Mouse (Mus musculus): ENCODE results near the gene Syt9. TPM values are rescaled to one million over a fixed set of nuclear protein-coding genes. Genes with fewer than 3 reads are reported as not detected.

The Syt9 gene
- polyA plus RNA-seq, 1 experiment = 12.3 TPM

DNA sequence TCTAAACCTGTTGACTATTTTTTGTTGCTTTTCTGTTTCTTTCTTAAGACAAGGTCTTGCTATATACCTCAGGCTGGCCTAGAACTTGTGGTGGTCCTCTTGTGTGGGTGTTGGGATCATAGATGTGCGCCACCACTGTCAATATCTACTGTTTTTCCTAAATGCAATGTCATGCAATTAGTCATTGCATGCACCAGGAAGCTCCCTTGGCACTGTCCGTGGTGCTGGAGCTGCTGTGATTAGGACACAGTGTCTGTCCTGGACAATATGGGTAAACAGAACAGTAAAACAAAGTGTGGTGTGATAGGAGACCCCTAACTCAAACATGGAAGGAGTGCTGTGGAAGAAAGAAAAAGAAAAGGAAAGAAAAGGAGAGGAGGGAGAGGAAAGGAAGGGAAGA lies 22.2 kb downstream of the Syt9 start:
- no peak for DNase-seq (ENCODE audit: low read depth)
- no peak for TF ChIP-seq POLR2A (IDR thresholded peaks at IDR 0.05; ENCODE audit: borderline replicate concordance, extremely low read depth, insufficient read depth, insufficient read length, poor library complexity, severe bottlenecking)
- no peak for TF ChIP-seq CTCF (IDR thresholded peaks at IDR 0.05; ENCODE audit: borderline replicate concordance, extremely low read depth, insufficient read depth, insufficient read length)

DNA sequence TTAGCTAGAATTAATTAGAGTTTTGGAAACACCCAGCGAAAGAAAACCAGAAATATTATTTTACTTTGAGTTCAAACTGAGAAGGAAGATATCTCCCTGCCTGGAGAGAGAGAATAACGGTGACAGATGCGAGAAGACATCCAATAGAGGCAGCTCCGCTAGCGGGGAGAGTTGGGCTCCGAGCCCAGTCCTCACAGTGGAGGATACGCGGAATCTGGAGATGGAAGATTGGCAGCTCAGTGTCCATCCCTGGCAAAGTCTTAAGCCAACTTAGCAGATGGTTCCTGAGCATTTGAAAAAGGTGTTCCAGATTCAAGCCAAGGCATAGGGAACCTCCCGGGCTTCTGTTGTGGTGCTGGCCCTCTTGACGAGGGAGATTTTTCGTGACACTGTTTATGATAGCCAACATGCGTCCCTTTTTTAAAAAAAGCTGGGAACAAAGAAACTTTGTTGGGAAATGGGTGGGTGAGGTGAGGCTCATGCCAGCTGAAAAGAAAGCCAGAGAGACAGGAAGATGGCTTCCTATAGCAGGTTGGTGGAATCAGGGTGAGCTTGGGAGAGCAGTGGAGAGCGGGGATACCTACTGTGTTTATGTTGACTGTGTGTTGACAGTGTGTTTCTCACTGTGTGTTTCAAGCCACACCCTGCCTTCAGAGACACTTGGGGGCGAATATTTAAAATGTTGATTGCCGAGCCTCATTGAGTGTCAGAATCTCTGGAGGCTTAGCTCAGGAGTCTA lies 29.7 kb downstream of the Syt9 start:
- TF ChIP-seq POLR2A (IDR thresholded peaks at IDR 0.05; ENCODE audit: borderline replicate concordance, extremely low read depth, insufficient read depth, insufficient read length, poor library complexity, severe bottlenecking) (no peak), CTCF (IDR thresholded peaks at IDR 0.05; ENCODE audit: borderline replicate concordance, extremely low read depth, insufficient read depth, insufficient read length) (no peak)
- peak; percentile 72 for DNase-seq (ENCODE audit: low read depth)

DNA sequence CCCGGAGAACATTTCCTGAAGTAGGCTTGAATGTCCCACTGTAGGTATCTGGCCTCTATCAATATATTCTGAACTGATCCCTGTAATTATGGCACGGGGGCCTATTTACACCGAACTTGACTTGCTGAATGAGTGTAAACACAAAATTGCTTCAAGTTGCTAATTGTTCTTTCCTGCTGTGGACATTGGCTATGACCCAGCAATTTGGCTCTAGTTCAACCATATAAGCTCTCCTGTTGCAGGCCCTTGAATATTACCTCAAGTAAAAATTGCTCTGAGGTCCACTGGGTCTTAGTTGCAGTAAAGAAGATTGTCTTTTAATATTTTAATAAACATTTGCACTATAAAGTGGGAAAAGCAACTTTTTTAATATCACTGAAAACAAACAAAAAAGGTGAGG lies 32.7 kb downstream of the Syt9 start:
- TF ChIP-seq POLR2A (IDR thresholded peaks at IDR 0.05; ENCODE audit: borderline replicate concordance, extremely low read depth, insufficient read depth, insufficient read length, poor library complexity, severe bottlenecking) (no peak), CTCF (IDR thresholded peaks at IDR 0.05; ENCODE audit: borderline replicate concordance, extremely low read depth, insufficient read depth, insufficient read length) (no peak)
- DNase-seq (ENCODE audit: low read depth) = peak; percentile 36

- DNase-seq (ENCODE audit: low read depth) = no peak
- TF ChIP-seq CTCF (IDR thresholded peaks at IDR 0.05; ENCODE audit: borderline replicate concordance, extremely low read depth, insufficient read depth, insufficient read length) = no peak
- no peak for TF ChIP-seq POLR2A (IDR thresholded peaks at IDR 0.05; ENCODE audit: borderline replicate concordance, extremely low read depth, insufficient read depth, insufficient read length, poor library complexity, severe bottlenecking)
These were observed 44.4 kb downstream of the Syt9 start for GRCm38 (mm10) chr7:107414928-107415327.

DNA sequence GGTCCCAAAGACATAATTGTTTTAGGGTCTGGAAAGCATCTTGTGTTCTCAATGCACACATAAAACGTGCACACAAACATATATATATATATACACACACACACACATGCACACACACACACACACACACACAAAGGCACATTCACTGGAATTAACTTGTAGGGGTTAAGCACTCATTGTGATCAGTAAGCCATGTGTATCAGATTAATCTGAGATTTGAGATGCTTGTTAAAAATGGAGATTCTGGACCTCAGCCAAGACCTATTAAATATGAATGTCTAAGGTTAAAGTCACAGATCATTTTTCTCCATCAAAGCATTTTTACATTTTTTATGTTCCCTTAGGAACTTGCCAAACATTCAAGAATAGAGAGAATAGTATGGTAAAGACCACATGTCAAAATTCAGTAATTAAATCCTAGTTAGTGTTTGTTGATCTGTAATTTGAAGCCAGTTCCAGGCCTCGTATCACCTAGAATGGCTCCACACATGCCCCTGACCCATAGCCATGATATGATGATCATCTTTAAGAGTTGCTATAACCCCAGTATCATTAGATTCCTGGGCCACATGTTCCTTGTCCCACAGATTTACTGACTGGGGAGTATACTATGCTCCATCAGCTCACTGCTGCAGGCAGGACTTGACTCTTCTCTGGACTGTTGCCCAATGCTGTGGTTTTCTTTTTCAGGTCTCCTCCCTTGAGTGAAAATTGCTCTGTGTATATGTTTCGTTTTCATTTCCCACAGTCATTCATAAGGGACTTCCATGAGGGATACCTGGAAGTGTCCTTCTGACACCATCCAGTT lies 46.7 kb downstream of the Syt9 start:
- no peak for TF ChIP-seq CTCF (IDR thresholded peaks at IDR 0.05; ENCODE audit: borderline replicate concordance, extremely low read depth, insufficient read depth, insufficient read length)
- no peak for TF ChIP-seq POLR2A (IDR thresholded peaks at IDR 0.05; ENCODE audit: borderline replicate concordance, extremely low read depth, insufficient read depth, insufficient read length, poor library complexity, severe bottlenecking)
- DNase-seq (ENCODE audit: low read depth) = no peak

DNA sequence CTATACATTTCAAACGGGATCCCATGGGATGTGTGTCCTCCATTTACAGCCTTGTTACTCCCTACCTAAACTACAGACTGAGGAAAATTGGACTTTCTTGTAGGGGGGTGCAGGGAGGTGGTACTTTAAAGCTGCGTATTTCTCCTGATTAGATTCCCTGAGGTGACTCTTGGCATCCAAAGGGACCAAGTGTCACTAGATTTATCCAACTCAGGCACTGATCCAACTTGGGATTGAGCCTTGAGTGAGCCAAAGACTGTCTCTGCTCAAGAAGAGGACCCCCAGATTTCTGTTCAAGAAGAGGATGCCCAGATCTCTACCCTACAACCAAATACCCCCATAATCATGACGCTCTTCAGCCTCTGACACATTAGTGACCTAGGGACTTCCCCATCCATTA lies 66.9 kb downstream of the Syt9 start:
- TF ChIP-seq POLR2A (IDR thresholded peaks at IDR 0.05; ENCODE audit: borderline replicate concordance, extremely low read depth, insufficient read depth, insufficient read length, poor library complexity, severe bottlenecking) (no peak), CTCF (IDR thresholded peaks at IDR 0.05; ENCODE audit: borderline replicate concordance, extremely low read depth, insufficient read depth, insufficient read length) (no peak)
- no peak for DNase-seq (ENCODE audit: low read depth)

DNA sequence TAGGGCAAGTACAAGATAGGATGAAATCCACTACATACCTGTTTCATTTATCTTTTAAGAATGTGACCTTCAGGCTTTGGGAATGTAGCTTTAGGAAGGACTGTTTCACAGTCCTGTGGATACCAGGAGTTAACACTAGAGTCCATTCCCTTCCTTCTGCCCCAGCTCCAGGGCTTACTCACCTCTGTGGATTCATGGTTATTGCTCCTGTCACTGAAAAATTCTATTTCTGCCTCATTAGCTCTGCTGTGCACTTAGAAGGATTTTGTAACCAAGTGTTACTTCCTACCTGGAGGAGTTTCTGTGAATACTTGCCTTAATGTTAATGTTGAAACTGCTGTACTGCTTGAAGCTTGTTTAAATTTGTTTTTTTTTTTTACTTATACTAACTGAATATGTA lies 74.1 kb downstream of the Syt9 start:
- DNase-seq (ENCODE audit: low read depth) = no peak
- no peak for TF ChIP-seq POLR2A (IDR thresholded peaks at IDR 0.05; ENCODE audit: borderline replicate concordance, extremely low read depth, insufficient read depth, insufficient read length, poor library complexity, severe bottlenecking)
- TF ChIP-seq CTCF (IDR thresholded peaks at IDR 0.05; ENCODE audit: borderline replicate concordance, extremely low read depth, insufficient read depth, insufficient read length) = no peak

- no peak for TF ChIP-seq POLR2A (IDR thresholded peaks at IDR 0.05; ENCODE audit: borderline replicate concordance, extremely low read depth, insufficient read depth, insufficient read length, poor library complexity, severe bottlenecking)
- no peak for TF ChIP-seq CTCF (IDR thresholded peaks at IDR 0.05; ENCODE audit: borderline replicate concordance, extremely low read depth, insufficient read depth, insufficient read length)
- no peak for DNase-seq (ENCODE audit: low read depth)
These were observed 84.1 kb downstream of the Syt9 start for GRCm38 (mm10) chr7:107454660-107455059.

GRCm38 (mm10) chr7:107455118-107455521 lies 84.6 kb downstream of the Syt9 start:
- TF ChIP-seq POLR2A (IDR thresholded peaks at IDR 0.05; ENCODE audit: borderline replicate concordance, extremely low read depth, insufficient read depth, insufficient read length, poor library complexity, severe bottlenecking) = no peak
- TF ChIP-seq CTCF (IDR thresholded peaks at IDR 0.05; ENCODE audit: borderline replicate concordance, extremely low read depth, insufficient read depth, insufficient read length) = no peak

DNA sequence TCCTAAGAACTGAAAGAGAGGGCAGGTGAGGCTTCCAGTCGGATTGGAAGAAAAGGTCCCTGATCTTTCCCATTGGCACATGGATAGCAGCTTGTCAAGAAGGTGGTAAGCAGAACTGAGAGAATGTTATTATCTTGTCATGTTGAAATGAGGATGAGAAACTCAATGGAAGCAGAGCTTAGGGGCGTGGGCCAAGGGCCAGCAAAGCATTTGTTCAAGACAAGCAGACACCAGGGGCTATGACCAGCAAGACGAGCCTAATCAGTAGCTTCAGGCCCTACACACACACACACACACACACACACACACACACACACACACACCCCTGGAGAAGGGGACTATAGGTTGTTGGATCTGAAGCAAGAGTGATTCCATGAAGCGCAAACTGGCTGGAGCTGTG lies 90.6 kb downstream of the Syt9 start:
- no peak for DNase-seq (ENCODE audit: low read depth)
- TF ChIP-seq POLR2A (IDR thresholded peaks at IDR 0.05; ENCODE audit: borderline replicate concordance, extremely low read depth, insufficient read depth, insufficient read length, poor library complexity, severe bottlenecking) (no peak), CTCF (IDR thresholded peaks at IDR 0.05; ENCODE audit: borderline replicate concordance, extremely low read depth, insufficient read depth, insufficient read length) (no peak)

More at GRCm38 (mm10) chr7:107455118-107455521, 84.6 kb downstream of the Syt9 start:
- peak; percentile 81 for DNase-seq (ENCODE audit: low read depth)

DNA sequence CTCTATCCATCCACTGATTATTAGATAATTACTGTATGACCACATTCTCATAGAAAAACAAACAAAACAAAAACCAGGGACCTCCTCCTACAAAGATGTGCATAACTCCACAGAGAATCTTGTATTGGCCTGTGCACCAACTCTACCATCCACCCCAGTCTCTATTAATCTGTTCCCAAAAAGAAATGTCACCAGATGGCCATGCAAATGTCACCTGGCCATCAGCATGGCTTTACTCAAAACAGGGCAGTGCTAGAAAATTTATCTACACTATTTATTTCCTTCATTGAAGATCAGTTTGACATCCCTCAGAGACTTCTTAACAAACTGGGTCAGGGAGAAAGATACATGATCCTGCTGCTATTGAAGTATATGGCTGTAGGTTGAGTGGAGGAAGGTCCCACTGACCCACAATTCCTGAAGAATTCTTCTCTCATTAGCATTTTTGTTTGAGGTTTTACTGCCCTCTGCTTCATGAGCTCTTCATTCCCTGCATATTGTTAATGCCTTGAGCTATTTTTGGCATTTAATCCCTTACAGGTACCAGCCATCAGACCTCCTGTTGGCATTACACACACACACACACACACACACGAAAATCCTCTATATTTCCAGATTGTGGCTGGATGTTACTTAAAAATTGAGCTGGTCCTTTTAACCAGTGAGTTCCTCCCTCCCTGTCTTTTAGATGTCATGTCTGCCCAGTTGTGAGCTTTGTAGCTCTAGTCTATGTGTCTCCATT lies 91.3 kb downstream of the Syt9 start:
- TF ChIP-seq POLR2A (IDR thresholded peaks at IDR 0.05; ENCODE audit: borderline replicate concordance, extremely low read depth, insufficient read depth, insufficient read length, poor library complexity, severe bottlenecking) = no peak
- TF ChIP-seq CTCF (IDR thresholded peaks at IDR 0.05; ENCODE audit: borderline replicate concordance, extremely low read depth, insufficient read depth, insufficient read length) = no peak
- no peak for DNase-seq (ENCODE audit: low read depth)
